Mouse (Mus musculus) testis, adult 2 months (tissue): ENCODE data around the gene Wdr95.

Source experiments
- CTCF ChIP-seq: fragments of 200-500 bp; IDR thresholded peaks from 2 replicates; pipeline ENCODE4 v1.5.1; 2012; ENCODE audit warnings: low read depth, mild to moderate bottlenecking, inconsistent platforms, low read length, moderate library complexity; ENCODE audit not compliant: control insufficient read depth, insufficient read depth, insufficient replicate concordance
- POLR2A ChIP-seq: fragments of 200-500 bp; IDR thresholded peaks from 2 replicates; pipeline ENCODE4 v1.6.1; 2012; ENCODE audit warnings: low read depth, mild to moderate bottlenecking, inconsistent platforms, low read length, moderate library complexity; ENCODE audit not compliant: control insufficient read depth

- no peak for TF ChIP-seq CTCF
- no peak for TF ChIP-seq POLR2A
These were observed 10.6 kb downstream of the Wdr95 start for GRCm38 (mm10) chr5:149539051-149539450.
